Mouse (Mus musculus) stomach, embryonic 16.5 days (tissue): ENCODE measurements around the gene Pdss2. TPM values are rescaled to one million over a fixed set of nuclear protein-coding genes. Genes with fewer than 3 reads are reported as not detected.

Experiments
- ATAC-seq: fragments of 200-750 bp; cut with Nextera tagmentation; 2 replicates; pipeline ENCODE4 v1.8.0; 2017; ENCODE audit warnings: moderate number of reproducible peaks, moderate TSS enrichment; ENCODE audit not compliant: insufficient read depth, low FRiP score
- H3K27ac ChIP-seq: fragments of 300-500 bp; sonication (generic); 2 replicates; pipeline ENCODE4 v1.5.1; 2014; ENCODE audit warnings: low read length
- H3K27me3 ChIP-seq: fragments of 300-500 bp; sonication (generic); 2 replicates; pipeline ENCODE4 v1.6.1; 2014; ENCODE audit warnings: low read length, control low read depth, mixed read lengths; ENCODE audit not compliant: control insufficient read depth, insufficient read depth
- H3K36me3 ChIP-seq: fragments of 300-500 bp; sonication (generic); 2 replicates; pipeline ENCODE4 v1.6.1; 2014; ENCODE audit warnings: low read length; ENCODE audit not compliant: control insufficient read depth, insufficient read depth
- H3K4me1 ChIP-seq: fragments of 300-500 bp; sonication (generic); 2 replicates; pipeline ENCODE4 v1.6.1; 2014; ENCODE audit warnings: low read length, control low read depth, mixed read lengths; ENCODE audit not compliant: control insufficient read depth, insufficient read depth
- H3K4me2 ChIP-seq: fragments of 300-500 bp; sonication (generic); 2 replicates; pipeline ENCODE4 v1.6.1; 2014; ENCODE audit warnings: low read depth, low read length, mixed read lengths
- H3K4me3 ChIP-seq: fragments of 300-500 bp; sonication (generic); replicated peaks from 2 replicates; pipeline ENCODE4 v1.5.1; 2014; ENCODE audit warnings: mild to moderate bottlenecking, low read length
- H3K9ac ChIP-seq: fragments of 300-500 bp; sonication (generic); 2 replicates; pipeline ENCODE4 v1.6.1; 2014; ENCODE audit warnings: low read length
- H3K9me3 ChIP-seq: fragments of 300-500 bp; sonication (generic); replicated peaks from 2 replicates; pipeline ENCODE4 v1.6.1; 2016; ENCODE audit warnings: low read length, control low read depth; ENCODE audit not compliant: control insufficient read depth
- WGBS: fragments of 180-500 bp; shearing (Covaris S2); extraction: QIAGEN DNeasy Blood & Tissue Kit; methylation state at CpG from one replicate; pipeline ENCODE4 v1.1.7; 2014; 5-methylcytosine and 5-hydroxymethylcytosine counted together
- polyA plus RNA-seq: library from polyadenylated mRNA; unstranded; fragments of >200 nt; fragmentation: Nextera tagmentation; extraction: Ambion mirVana; gene quantifications from 2 replicates; pipeline ENCODE4 v1.2.1, GENCODE M21; 2015

Pdss2 gene
- polyA plus RNA-seq, 1 experiment from 2014 or later = 11.9 TPM

- no peaks in the 10 kb centered on the region for H3K27me3 ChIP-seq
- H3K4me3 ChIP-seq = no peak overlapping the region
- H3K4me1 ChIP-seq = no peaks in the 10 kb centered on the region
- H3K4me2 ChIP-seq = no peak overlapping the region
- H3K9me3 ChIP-seq = no peaks in the 10 kb centered on the region
- WGBS = 69% methylated on average over 1 of the region's 1 CpGs
- no peak for ATAC-seq
- H3K36me3 ChIP-seq = no peaks in the 10 kb centered on the region
- no peak overlapping the region for H3K9ac ChIP-seq
- H3K27ac ChIP-seq = no peak overlapping the region
These were observed 64.3 kb downstream of the Pdss2 start for GRCm38 (mm10) chr10:43285541-43285940.

- WGBS = 73% methylated on average over 2 of the region's 2 CpGs
- no peaks in the 10 kb centered on the region for H3K36me3 ChIP-seq
- no peak overlapping the region for H3K4me3 ChIP-seq
- H3K9ac ChIP-seq = no peak overlapping the region
- no peaks in the 10 kb centered on the region for H3K9me3 ChIP-seq
- H3K27ac ChIP-seq = no peak overlapping the region
- H3K4me1 ChIP-seq = no peaks in the 10 kb centered on the region
- no peak for ATAC-seq
- no peaks in the 10 kb centered on the region for H3K27me3 ChIP-seq
- H3K4me2 ChIP-seq = no peak overlapping the region
These were observed 69.4 kb downstream of the Pdss2 start for GRCm38 (mm10) chr10:43290638-43291230.

GRCm38 (mm10) chr10:43291333-43291736, 70.0 kb downstream of the Pdss2 start:
- H3K4me3 ChIP-seq = no peak overlapping the region
- no peak overlapping the region for H3K9ac ChIP-seq
- 82% methylated on average over 2 of the region's 2 CpGs for WGBS
- no peaks in the 10 kb centered on the region for H3K9me3 ChIP-seq
- H3K36me3 ChIP-seq = no peaks in the 10 kb centered on the region
- no peak for ATAC-seq
- H3K4me2 ChIP-seq = no peak overlapping the region
- no peak overlapping the region for H3K27ac ChIP-seq
- H3K27me3 ChIP-seq = no peaks in the 10 kb centered on the region
- no peaks in the 10 kb centered on the region for H3K4me1 ChIP-seq

- no peak for ATAC-seq
These were observed 71.2 kb downstream of the Pdss2 start for GRCm38 (mm10) chr10:43292454-43292853.

GRCm38 (mm10) chr10:43294331-43294730, 73.0 kb downstream of the Pdss2 start:
- H3K4me1 ChIP-seq = no peaks in the 10 kb centered on the region
- H3K4me3 ChIP-seq = no peak overlapping the region
- H3K27me3 ChIP-seq = no peaks in the 10 kb centered on the region
- no peak overlapping the region for H3K4me2 ChIP-seq
- no peaks in the 10 kb centered on the region for H3K36me3 ChIP-seq
- no peak overlapping the region for H3K27ac ChIP-seq
- no peaks in the 10 kb centered on the region for H3K9me3 ChIP-seq
- no peak overlapping the region for H3K9ac ChIP-seq
- no peak for ATAC-seq
- 87% methylated on average over 4 of the region's 4 CpGs for WGBS

More at GRCm38 (mm10) chr10:43292454-43292853, 71.2 kb downstream of the Pdss2 start:
- 75% methylated on average over 4 of the region's 4 CpGs for WGBS
- H3K4me3 ChIP-seq = no peak overlapping the region
- H3K9ac ChIP-seq = no peak overlapping the region
- H3K9me3 ChIP-seq = no peaks in the 10 kb centered on the region
- H3K4me2 ChIP-seq = no peak overlapping the region
- no peaks in the 10 kb centered on the region for H3K4me1 ChIP-seq
- H3K27ac ChIP-seq = no peak overlapping the region
- no peaks in the 10 kb centered on the region for H3K27me3 ChIP-seq
- no peaks in the 10 kb centered on the region for H3K36me3 ChIP-seq

- peaks cover 15% of the 10 kb centered on the region; the same call in 1 of the 2 replicates for H3K4me1 ChIP-seq
- no peak overlapping the region for H3K27ac ChIP-seq
- no peaks in the 10 kb centered on the region for H3K27me3 ChIP-seq
- H3K4me2 ChIP-seq = no peak overlapping the region
- no peak overlapping the region for H3K9ac ChIP-seq
- H3K4me3 ChIP-seq = no peak overlapping the region
- H3K9me3 ChIP-seq = peaks cover 4% of the 10 kb centered on the region; the same call in 1 of the 2 replicates
- no peaks in the 10 kb centered on the region for H3K36me3 ChIP-seq
- ATAC-seq = peak; percentile 70; the same call in 1 of the 2 replicates
- WGBS = 49% methylated on average over 5 of the region's 5 CpGs
These were observed 87.0 kb downstream of the Pdss2 start for GRCm38 (mm10) chr10:43308105-43308810.

GRCm38 (mm10) chr10:43310781-43311392, 89.6 kb downstream of the Pdss2 start:
- peaks cover under 1% of the 10 kb centered on the region; the same call in 1 of the 2 replicates for H3K9me3 ChIP-seq
- H3K4me2 ChIP-seq = no peak overlapping the region
- ATAC-seq = 0 out of 2 replicates have a peak, but pooled peaks have one; percentile 19
- peaks cover 15% of the 10 kb centered on the region; the same call in 1 of the 2 replicates for H3K4me1 ChIP-seq
- no peak overlapping the region for H3K27ac ChIP-seq
- WGBS = 46% methylated on average over 10 of the region's 10 CpGs
- H3K36me3 ChIP-seq = no peaks in the 10 kb centered on the region
- H3K9ac ChIP-seq = no peak overlapping the region
- no peak overlapping the region for H3K4me3 ChIP-seq
- no peaks in the 10 kb centered on the region for H3K27me3 ChIP-seq

- no peak for ATAC-seq
- peaks cover 15% of the 10 kb centered on the region; the same call in 1 of the 2 replicates for H3K4me1 ChIP-seq
- no peak overlapping the region for H3K27ac ChIP-seq
- no peak overlapping the region for H3K4me3 ChIP-seq
- H3K4me2 ChIP-seq = no peak overlapping the region
- no peaks in the 10 kb centered on the region for H3K36me3 ChIP-seq
- 68% methylated on average over 2 of the region's 2 CpGs for WGBS
- H3K9me3 ChIP-seq = no peaks in the 10 kb centered on the region
- H3K9ac ChIP-seq = no peak overlapping the region
- H3K27me3 ChIP-seq = no peaks in the 10 kb centered on the region
These were observed 90.9 kb downstream of the Pdss2 start for GRCm38 (mm10) chr10:43312211-43312610.
